Mouse (Mus musculus) lung, postnatal 36 days (tissue): ENCODE data around the gene Pglyrp2.

Source experiments
- DNase-seq: peaks from one replicate; pipeline ENCODE4 v3.0.0; 2022; ENCODE audit warnings: mixed read lengths

The Pglyrp2 gene

DNA sequence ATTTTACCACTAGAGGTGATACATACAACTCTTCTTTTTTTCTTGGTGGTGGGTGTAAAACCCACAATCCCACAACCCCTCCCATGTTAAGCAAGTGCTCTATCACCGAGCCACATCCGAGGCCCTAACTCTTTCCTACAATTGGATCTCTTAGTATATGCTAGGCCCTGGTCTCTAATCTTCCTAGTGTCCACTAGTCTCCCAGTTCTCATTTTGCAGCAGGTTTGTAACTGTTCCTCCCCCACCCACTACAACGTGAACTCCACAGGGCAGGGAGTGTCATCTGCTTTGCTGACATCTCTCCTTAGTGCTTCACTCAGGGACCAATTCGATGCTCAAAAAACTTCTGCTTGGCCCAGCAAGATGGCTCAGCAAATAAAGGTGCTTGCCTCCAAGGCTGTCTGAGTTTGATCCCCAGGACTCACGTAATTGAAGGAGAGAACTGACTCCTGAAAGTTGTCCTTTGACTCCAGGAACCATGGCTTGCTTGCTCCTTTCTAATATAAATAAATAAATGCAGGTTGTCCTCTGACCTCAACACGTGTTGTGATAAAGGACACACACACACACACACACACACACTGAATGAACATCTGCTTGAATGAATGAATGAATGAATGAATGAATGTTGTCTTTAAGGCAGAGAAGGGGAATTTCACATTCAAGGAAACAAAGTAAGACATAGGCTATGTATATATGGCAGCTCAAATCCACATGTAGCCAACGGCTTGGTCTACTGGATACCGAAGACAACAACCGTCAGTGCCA lies 21.8 kb downstream of the Pglyrp2 start:
- DNase-seq = no peak

- DNase-seq = no peak
Observed at GRCm38 (mm10) chr17:32396266-32396665, 27.7 kb downstream of the Pglyrp2 start.

- no peak for DNase-seq
Observed at GRCm38 (mm10) chr17:32393944-32394343, 30.0 kb downstream of the Pglyrp2 start.

DNA sequence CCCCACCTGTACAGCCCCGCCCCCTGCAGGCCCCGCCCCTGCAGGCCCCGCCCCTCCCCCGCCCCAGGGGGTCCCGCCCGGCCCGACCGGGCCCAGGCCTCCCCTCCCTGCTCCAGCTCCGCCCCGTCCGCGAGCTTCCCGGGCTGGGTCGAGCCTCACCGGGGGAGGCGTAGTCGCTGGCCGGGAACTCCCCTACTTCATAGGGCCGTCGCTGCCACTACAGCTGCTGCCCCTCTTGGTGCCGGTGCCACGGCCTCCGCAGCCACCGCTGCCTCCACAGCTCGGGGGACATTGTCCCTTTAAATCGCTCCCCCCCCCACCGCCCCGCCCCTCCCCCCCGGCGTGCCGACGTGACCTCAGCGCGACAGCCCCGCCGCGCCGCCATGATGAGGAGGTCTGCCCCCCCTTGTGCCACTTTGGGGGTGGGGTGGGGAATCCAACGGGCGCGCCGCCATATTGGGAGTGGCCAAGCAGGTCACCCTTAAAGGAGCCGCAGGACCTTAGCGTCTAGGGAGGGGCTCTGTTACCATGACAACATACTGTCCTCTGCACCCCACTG lies 34.8 kb downstream of the Pglyrp2 start, which contains the start of gene Wiz:
TSS of gene Wiz (minus strand) at position 339 of the 559 bp plus-strand sequence.
- peak; percentile 97 for DNase-seq

DNA sequence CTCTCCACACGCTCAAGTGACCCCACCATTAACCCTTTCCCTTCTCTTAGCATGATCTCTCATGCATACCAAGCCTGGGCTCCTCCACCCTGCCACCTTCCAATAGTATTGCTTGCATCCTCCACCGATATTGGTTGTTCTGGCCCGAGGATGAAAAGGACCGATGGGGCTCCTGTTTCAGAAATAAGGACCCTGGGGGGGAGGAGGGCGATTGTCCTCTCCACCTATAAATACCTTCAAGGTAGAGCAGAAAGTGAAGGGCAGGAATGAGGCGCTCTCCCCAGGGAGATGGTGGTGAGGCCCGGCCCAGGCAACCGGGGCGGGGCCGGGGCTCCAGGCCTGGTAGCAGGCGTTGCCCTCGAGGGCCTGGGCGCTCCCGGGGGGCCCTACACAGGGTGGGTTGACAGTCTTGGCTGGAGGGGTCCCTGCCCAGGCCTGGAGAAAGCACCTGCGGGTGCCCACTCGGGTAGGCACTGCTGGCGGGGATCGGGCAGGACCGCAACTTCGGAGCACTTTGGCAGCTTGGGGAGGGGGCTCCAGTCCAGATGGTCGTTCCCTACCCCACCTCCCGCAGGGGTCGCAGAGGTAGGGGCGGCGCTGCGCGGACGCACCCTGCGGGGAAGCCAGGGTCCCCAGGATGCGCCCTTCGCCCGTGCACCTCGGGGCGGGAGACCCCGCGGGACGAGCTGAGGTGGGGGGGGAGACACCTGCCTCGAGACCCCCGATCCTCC lies 35.4 kb downstream of the Pglyrp2 start:
- DNase-seq = peak; percentile 26

DNA sequence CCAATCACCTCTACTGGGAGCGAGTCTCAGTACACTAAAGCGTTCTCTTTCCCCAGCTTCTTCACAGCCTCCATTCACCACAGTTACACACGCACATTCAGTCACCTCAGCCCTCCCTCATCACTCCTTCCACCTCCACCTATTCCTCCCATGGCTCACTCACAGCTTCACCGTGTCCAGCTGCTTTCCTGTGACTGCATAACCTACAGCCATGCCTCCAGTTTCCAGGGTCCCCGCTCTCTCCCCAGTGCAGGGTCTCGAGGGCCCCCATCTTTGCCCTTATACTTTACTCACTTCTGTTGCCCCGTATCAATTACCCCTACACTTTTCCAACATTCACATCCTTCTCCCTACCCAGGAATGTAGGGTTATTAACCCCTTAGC lies 36.0 kb downstream of the Pglyrp2 start:
- no peak for DNase-seq

DNA sequence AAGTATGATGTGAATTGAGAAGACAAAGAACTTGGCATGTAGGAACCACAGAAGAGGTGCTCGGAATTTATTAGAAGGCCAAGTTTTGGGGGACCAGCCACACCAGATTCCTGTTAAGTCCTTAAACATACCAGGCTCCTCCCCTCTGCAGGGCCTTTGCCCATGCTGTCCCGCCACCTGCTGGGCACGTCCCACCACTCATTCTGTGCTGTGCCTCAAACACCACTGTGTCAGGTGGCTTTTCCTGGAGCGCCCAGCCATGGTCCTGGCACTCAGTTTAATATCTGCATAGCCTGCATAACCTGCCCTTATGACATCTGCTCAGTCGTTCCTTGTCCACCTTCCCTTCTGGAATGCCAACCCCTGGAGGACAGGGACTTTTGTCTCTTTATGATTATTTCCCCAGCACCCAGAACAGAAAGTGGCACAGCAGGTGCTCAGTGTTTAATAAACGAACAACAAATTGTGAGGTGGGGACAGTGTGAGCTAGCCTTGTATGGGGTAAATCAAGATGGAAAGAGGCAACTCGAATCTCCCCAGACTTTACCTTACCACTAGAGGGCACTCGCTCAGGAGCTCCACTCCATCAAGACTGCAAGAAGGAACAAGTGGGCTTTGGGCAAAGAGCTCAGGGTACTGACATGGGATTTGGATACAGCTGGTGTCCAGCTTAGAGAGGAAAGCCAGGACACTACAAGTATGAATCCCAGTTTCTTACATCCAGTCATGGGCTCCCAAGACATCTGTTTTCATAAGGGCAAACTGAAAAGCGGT lies 37.1 kb downstream of the Pglyrp2 start:
- DNase-seq = peak; percentile 76

DNA sequence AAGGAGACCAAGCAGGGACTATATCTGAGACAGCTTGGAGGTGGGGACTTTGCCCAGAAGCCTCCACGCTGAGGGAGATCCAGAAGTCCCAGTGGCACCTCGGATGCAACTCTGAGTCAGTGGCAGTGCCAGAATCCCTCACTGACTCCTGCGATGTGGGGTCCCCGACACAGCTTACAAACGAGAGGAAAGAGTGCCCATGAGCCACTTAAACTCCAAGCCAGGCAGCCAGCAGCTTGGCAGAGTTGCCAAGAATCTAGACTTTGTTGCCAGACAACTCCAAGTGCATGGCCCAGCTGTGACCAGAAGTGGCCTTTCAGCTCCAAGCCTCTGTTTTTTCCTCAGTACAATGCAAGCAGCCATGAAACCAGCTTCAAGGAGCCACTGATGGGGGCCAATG lies 40.3 kb downstream of the Pglyrp2 start:
- no peak for DNase-seq

- no peak for DNase-seq
Observed at GRCm38 (mm10) chr17:32382576-32382975, 41.4 kb downstream of the Pglyrp2 start.

GRCm38 (mm10) chr17:32378786-32379185 lies 45.2 kb downstream of the Pglyrp2 start:
- DNase-seq = no peak

DNA sequence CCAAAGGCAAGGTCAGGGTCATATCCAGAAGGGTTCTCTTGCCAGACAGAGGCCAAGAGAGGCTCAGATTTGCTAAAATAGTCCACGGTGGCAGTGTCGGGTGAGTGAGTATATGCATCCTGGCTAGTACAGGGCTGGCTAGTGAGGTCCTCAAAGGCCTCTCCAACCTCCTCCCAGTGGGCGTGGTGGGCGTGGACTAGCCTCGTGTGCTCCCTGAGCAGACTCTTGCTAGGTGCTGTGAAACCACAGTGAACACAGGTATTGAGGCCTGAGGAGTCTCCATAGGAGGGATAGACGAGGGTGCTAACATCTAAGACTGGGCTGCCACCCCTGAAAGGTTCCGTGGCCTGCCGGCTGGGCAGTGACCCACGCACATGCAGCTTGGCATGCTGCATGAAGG lies 46.8 kb downstream of the Pglyrp2 start:
- DNase-seq = no peak

DNA sequence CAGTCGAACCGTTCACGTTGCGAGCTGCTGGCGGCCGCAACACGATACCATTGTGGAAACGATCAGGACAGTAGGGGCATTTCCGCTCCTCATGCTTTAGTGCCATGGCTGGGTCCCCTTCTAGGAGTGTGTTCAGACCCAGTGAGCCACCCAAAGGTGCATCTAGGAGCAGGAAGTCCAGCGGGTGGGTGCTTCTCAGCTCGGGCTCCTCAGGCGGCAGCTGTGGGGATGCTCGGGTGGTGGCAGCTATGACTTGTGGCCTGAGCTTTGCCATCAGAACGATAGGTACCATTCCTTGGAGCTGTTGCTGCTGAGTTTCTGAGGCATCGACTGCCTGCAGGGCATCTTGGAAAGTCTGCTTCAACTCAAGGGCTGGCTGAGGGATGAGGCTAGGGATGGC lies 47.5 kb downstream of the Pglyrp2 start:
- no peak for DNase-seq

DNA sequence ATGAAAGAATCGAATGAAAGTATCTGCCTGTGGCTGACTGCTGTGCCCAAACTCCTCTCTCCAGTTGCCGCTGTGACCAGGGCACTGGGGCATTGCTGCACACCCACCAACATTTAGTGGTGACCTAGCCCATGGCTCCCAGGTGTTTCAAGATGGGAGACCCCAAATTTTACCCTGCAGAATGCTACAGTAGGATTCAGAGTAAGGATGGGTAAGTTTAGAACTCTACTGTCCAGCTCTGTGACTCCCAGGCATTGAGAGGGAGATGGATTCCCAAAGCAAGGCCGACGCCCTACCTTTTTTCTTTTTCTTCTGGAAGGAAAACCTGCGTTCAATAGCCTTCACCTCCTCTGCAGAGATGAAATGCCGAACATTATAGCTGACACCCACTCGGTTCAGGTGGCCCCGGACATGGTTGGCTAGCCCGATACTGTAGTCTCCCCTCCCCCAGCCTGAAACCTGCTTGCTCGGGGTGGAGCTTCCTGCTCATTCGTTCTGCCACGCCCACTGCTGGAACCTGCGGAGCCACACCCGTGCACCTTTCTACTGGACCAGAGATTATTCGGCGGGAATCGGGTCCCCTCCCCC lies 54.9 kb downstream of the Pglyrp2 start:
- DNase-seq = no peak

DNA sequence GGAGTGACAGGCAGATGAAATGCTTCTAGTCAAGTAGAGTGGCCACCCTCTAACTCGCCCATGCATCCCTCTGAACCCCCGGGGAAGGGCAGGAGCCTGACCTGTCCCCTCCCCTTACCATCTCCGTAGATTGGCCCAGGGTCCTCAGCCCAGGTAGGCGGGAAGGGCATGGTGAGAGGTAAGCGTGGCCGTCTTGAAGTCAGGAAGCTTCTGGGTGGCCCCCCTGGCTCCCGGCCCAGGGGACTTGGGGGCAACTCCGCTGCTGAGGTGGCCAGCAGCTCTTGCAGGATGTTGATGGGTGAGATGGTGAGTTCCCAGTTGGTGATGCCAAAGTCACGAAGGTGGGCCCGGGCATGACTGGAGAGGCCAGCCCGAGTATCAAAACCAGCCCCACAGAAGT lies 56.3 kb downstream of the Pglyrp2 start:
- no peak for DNase-seq

- no peak for DNase-seq
Observed at GRCm38 (mm10) chr17:32365296-32365695, 58.7 kb downstream of the Pglyrp2 start.

DNA sequence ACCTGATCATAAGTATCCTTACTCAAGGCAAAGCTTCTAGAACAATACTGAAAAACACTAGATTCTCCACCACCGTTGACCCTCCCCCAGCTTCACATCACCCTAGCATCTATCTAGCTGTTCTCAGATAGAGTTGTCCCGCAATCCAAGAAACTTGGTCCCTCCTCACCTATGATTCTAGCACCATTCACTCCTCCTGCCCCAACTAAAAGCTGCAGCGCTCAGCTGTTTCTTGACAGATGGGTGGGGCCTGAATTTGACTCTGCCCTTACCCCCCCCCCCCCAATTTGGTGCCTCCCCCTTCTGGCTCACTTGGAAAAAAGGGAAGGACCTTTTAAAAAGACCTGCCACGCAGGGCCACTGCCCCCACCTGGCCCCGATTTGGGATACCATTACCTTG lies 59.1 kb downstream of the Pglyrp2 start:
- no peak for DNase-seq

- peak; percentile 91 for DNase-seq
Observed at GRCm38 (mm10) chr17:32364331-32364730, 59.6 kb downstream of the Pglyrp2 start.

GRCm38 (mm10) chr17:32363821-32364301 lies 60.1 kb downstream of the Pglyrp2 start:
- DNase-seq = no peak

DNA sequence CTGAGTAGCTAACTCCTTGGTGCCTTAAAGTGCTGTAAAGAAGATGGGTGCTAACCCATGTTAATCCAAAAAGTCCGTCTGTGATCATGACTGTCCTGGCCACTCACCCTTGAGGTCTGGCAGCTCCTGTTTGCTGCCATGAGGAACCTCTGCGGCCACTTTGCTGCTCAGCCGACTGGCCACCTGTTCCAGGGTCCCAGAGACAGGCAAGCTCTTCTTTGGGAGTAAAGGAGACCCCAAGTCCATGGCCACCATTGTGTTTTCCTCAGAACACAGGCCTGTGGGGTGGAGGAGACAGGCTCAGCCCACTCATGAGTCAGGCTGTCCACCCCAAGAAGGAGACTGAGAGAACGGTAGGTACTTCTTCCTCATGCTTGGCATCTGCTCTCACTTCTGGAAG lies 61.3 kb downstream of the Pglyrp2 start:
- no peak for DNase-seq
